Mouse (Mus musculus): ENCODE measurements at regions not wholly inside any gene's neighbourhood (a gene's known extent, or its start where the extent isn't known, plus 50 kb on each side); places are given as distances from the start of the nearest gene placed in this dataset.
A peak's percentile ranks its signal among the peaks of the same experiment; 100 is the strongest.
"Not testable (repeated sequence)": the region's sequence is repeated elsewhere in the genome, so short reads cannot be mapped to it uniquely, and the experiment has no call there.

DNA sequence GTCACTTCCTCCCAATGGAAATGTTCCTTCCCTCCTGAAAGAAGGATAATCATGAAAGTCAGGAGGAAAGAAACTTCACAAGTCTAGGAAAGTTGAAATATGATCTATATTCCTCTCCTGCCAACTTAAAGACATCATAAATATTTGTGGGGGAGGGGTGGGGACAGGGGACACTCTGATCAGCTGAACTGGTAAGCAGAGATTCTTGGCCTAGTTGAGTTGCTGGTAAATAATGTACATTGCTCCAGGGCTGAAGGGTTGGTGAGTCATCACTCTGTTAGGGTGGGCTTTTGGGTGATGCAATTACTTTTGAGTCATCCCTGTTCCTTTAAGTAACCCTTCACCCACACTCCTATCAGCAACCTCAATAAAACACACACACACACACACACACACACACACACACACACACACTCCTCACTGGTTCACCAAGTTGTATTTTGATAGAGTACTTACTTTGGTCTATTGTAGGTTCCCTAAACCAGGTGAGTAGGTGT, 56.0 kb downstream of the Ccdc71l start:
- intact Hi-C loops (cut with DNase I): no loop called here
- no peak for DNase-seq

DNA sequence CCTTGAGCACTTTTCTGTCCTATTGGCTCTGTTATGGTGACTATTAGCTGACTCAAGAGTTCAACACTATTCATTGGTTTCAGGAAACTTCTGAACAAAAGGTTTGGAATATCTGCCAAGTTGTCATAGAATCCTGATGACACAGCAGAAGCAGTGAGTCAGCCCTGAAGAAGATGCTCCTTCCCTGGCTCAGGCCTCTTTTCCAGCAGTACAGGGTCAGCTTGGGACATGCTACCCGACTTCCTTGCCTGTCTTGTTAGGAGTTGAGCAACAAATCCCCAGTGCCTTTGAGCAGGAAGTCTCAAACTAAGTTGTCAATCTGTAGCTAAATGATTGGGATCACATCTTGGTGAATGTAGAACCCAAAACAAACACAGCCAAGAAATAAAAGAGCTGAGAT, 56.6 kb downstream of the Ccdc71l start:
- DNase-seq: no peak
- intact Hi-C loops (cut with DNase I): no loop called here

DNA sequence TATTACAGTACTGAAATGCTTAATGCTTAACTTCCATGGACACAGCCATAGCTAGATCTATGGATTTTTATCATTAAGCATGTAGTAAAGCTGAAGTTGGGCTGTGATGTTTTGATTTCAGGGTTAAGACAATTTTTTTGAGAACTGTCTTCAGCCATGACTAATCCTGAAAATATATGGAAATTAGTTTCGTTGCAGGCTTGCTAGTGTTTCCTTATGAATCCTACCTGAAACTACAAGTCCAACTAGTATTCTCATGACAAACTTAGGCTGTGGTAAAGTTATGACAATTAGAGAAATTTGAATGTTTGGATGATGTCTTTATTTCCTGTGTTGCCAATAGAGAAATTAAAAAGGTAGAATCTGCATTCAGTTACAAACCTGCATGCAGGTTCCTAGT, 59.7 kb downstream of the Ccdc71l start:
- intact Hi-C loops (cut with DNase I): no loop called here
- no peak for DNase-seq

DNA sequence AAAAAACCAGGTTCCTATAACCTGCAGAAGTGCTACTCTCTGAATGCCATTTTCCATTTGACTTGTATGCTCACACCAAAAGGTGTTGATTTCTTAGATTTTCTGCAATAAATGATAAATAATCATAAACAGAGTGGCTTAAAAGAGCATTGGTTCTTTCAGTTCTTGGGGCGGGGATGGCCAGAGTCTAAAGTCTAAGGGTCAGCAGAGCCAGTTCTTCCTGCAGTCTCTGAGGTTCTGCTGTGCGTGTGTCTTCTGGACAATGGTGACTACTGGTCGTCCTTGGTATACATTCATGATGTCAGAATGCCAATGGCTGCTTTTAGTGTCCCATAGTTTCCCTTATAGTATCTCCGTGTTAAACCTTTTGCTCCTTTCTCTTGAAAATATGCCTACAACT, 66.3 kb downstream of the Ccdc71l start:
- intact Hi-C loops (cut with DNase I): no loop called here
- DNase-seq: no peak

DNA sequence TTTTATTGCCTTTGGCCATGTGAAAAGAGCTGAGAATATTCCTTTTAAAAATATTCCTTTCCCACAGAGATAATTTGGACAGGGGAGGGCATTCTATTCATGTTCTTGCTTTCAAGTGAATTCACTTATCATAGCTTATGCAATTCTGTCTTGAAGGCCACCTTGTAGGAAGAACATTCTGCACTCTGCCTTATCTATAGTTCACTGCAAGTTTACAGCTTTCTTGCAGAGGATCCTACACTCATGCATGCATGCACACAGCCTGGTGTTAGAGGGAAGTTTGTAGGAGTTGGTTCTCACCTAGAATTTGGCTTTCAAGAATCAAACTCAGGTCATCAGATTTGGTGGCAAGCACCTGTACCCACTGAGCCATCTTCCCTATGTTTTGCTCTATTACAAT, 67.4 kb downstream of the Ccdc71l start:
- DNase-seq: no peak
- intact Hi-C loops (cut with DNase I): no loop called here

DNA sequence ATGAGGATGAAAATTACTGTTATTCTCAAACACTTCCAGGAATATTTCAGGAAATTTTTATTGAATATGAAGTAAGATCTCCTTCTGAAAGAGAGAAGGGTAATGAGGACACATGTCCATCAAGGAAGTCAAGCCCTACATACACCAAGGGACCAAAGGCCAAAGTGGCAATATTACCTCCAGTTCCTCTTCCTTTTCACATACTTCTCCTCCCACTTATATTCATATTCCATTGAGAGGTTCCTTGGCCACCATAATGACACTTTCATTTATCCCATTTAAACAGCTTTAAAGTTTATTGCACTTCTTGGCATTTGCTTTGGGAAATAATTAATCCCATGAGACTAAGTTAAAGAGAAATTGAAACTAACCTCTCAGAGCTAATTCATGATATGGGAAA, 70.9 kb downstream of the Ccdc71l start:
- DNase-seq: no peak
- intact Hi-C loops (cut with DNase I): no loop called here

DNA sequence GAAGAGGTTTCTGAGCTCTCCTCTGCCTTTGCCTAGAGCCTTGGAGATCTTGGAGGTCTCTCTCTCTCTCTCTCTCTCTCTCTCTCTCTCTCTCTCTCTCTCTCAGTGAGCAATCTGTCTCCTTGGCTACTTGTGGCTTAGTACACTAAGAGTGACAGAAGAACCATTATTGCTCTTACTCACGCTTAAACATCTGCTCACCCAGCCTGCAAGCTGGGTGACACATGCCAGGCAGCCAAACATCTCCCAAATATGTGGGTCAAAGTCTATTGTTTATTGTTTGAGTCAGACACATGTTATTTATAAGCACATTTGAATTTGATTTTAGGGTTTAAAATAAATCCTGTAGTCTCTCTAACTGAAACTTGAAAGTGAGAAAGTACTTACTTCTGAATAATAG, 72.7 kb downstream of the Ccdc71l start:
- DNase-seq: no peak
- intact Hi-C loops (cut with DNase I): no loop called here

DNA sequence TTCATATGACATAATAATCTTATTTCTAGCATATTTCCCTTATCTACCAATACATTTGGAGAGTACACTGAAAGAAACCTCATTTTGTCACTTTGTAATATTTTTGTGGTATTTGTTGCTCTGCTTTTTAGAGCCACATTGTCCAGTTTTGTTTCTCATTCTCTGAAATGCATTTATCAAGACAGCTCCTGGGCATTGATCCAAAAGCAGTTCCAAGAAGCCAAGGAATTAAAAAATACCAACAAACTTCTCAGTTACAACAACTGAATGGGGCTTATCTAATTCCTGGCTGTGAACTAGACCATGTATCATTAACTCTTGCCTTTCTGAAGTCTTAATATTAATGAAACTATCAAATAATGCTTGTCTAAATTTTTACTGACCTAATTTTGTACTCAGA, 76.3 kb downstream of the Ccdc71l start:
- intact Hi-C loops (cut with DNase I): no loop called here
- DNase-seq: no peak

DNA sequence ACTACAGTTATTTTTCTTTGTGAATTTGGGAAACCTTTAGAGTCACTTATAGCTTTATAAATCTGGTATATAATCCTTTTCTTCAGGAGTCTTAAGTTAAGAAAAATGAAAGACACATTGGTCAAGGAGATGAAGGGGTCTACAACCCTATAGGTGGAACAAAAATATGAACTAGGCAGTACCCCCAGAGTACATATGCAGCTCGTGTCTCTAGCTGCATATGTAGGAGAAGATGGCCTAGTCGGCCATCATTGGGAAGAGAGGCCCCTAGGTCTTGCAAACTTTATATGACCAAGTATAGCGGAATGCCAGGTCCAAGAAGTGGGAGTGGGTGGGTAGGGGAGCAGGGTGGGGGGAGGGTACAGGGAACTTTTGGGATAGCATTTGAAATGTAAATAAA, 76.7 kb downstream of the Ccdc71l start:
- DNase-seq; intact Hi-C loops (cut with DNase I): not testable (repeated sequence)

DNA sequence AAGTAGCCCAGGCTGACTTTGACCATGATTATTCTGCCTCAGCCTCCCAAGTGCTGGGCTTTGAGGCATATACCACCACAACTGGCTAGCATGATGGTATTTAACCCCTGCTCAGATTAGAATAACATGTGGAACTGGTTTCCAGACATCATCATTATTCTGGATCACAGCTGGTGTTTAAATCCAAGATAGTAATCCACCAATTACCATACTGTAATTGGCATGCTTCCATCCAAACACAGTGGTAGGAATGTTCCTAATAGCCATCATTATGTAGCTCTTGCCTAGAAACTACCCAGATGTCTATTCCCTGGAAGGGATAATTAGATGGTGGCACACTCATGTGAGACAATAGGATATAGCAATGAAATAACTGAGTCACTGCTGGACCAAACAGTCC, 77.4 kb downstream of the Ccdc71l start:
- intact Hi-C loops (cut with DNase I): no loop called here
- DNase-seq: no peak

DNA sequence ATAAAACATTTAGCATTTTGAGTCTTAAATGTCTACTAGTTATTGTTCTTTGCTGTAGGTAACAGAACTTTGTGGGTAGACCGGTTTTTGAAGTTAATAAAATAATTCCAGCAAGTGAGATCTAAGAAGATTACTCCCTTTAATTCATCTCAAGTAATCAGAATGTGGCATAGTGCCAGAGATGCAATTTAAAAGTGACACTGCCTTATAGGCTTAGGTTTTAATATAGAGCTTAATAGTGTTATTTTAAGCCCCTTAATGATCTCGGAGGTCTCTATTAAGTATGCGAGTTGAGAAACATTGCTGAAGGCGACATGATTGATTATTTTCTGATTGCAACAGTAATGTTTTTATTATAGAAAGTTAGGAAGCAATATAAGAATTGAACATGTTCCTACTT, 78.3 kb downstream of the Ccdc71l start:
- intact Hi-C loops (cut with DNase I): no loop called here

DNA sequence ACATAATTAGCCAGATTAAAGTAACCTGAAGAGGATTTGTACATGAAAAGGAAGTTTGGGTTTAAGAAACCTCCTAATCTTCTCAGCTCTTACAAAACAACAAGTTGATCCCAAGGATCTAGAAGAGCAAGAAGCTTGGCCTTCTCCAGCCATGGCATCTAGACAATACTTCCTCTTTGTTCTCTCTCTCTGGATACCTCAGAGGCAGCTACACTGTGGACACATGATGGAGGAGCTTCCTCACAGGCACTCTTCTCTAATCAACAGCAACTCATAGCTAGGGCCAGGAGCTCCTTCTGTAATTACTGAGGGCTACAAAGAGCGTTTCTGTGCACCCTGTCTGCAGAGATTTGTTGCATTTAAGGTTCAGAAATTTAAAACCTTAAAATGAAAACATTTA, 79.9 kb downstream of the Ccdc71l start:
- no peak for DNase-seq
- intact Hi-C loops (cut with DNase I): no loop called here

More for the DNA sequence above, 78.3 kb downstream of the Ccdc71l start:
- no peak for DNase-seq

DNA sequence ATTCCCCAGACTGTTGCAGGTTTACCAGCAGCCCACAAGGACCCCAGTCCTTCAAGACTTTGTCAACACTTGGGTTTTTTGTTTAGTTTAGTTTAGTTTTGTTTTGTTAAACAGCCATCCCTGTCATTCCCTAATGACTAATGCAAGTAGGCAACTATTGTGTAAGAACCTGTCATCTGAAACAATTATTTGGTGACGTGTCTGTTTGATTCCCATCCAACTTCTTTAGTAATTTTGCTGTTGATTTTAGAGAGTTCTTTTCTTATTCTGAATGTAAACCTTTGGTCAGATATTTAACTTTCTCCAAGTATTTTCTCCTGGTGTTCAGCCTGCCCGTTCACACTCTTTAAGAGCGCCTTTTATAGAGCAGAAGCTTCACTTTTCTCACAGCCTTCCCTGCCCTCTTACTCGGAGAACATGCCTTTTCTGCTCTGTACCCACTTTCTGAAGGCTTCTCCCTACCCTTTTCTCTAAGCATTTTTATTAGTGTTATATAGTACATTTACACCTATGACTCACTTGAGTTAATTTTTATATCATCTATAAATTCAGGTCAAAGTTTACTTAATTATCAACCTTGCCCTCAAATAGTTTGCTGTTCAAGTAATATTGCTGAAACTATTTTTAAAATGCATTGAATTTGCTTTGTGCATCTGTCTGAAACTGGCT, 82.0 kb downstream of the Ccdc71l start:
- intact Hi-C loops (cut with DNase I): no loop called here

DNA sequence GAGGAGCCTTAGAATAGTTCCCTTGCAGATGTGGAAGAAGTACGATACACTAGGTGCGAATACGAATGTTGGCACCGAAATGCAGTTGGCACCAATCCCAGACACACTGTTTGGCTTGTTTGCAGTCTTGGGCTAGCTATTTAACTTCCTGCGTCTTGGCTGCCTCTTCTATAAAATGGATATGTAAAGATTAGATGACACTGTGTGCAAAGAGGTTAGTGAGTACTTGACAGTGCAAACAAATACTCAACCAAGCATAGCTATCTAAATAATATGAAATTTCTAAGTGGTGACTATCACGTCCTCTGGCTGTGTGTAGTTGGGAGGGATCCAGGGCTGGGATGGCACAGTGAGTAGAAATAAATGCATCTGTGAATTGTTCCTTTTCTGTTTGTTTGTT, 86.9 kb downstream of the Ccdc71l start:
- peak; percentile 26 for DNase-seq
- intact Hi-C loops (cut with DNase I): no loop called here

More for the DNA sequence above, 82.0 kb downstream of the Ccdc71l start:
- no peak for DNase-seq

DNA sequence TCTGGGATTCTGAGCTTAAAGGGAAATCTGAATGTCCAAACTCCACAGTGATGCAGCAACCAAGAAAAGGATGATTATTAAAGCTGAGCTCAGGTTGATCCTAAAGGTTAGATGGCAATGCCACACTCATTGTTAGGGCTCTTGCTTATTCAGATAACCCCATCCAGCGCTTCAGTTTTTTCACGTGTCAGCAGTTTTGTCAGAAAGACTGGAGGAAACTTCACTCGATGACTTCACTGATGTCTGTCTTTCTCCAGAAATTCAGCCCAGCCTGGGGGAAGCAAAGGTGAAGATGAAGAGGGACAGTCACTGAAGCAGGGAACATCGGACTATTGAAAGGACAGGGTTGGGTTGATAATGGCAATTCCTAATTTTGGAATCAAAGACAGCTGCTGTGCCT, 91.4 kb downstream of the Ccdc71l start:
- intact Hi-C loops (cut with DNase I): no loop called here
- no peak for DNase-seq

DNA sequence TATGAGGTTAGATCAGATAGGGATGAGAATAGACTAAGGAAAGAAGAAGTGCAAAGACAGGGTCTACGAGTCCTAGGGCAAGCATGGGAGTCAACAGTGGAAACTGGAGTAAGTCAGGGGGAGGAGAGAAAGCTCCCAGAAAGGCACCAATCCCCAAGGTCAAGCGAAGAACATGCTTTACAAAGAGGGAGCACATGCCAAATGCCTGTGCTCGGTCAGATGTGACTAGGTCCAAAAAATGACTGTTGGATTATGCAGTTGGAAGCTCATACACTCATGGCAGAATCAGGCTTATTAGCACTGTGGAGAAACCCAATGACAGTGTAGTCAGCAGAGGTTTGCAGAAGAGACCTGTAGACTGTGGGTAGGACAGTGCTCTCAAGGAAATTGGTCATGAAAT, 100.9 kb downstream of the Ccdc71l start:
- intact Hi-C loops (cut with DNase I): no loop called here
- no peak for DNase-seq

DNA sequence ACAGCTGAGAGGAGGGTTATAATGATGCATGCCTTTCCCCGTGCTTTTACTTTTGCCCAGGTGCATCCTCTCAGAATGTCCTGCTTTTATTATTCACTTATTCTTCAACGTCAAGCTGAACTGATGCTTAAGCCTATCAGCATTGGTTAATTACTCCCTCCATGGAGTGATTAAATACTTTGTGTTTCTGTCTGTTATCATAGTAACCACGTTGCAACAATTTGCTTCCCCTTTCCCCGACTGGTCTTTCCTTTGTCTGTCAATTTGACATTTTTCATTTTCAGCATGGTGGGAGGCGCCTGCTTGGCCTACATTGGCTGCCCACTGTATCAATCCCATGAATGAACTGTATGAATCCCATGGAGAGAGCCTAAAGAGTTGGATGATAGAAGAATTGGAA, 101.8 kb downstream of the Ccdc71l start:
- intact Hi-C loops (cut with DNase I): no loop called here
- no peak for DNase-seq

DNA sequence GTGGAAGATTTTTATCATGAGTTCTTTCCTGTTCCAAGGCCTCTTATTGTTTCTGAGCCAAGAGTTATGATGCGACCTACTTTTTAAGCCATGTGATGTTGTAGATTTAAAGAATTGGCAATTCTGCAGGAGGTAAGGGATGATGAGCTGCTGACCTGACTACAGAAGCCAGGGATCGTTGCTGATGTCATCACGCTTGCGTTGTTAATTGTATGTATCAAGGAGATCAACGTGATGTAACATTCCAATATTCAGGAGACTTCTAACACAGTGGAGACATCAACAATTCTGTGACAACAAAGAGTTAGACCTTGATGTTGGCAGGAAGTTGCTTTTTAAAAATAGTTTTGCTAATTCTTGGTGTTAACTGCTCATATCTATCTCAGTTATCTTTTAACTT, 102.5 kb downstream of the Ccdc71l start:
- intact Hi-C loops (cut with DNase I): no loop called here
- no peak for DNase-seq

DNA sequence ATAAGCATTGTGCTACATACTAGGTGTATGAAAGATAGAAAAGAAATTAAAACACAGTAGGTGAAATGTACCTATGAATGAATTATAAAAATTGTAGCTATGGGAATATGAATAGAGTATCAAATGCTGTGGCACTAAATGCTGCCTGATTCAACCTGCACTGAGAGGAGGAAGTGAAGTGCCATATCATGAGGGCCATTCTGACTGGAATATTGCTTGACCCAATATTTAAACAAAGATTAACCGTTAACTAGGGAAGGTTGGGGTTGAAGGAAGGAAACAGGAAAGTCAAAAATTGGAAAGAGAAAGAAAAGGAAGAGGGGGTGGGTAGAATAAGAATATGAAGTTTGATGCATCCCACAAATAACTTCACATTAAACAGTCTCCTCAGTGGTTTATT, 103.8 kb downstream of the Ccdc71l start:
- no peak for DNase-seq
- intact Hi-C loops (cut with DNase I): no loop called here

DNA sequence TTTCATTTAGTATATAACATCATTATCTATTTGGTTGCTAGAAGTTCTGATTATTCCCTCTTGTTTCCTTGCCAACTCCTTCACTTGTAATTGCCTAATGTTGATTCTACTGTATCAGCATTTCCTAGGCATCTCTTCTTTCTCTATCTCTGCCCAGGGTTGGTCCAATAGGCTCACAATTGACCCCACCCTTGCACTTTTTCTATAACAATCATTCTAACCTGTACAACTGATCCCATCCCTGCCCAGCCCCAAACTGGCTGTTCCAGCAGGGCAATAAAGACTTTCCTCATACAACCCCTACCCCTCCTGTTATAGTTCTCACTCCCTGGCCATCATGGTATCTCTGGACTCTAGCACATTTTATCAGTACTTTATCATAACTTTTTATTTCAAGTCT, 104.3 kb downstream of the Ccdc71l start:
- intact Hi-C loops (cut with DNase I): no loop called here
- DNase-seq: no peak

DNA sequence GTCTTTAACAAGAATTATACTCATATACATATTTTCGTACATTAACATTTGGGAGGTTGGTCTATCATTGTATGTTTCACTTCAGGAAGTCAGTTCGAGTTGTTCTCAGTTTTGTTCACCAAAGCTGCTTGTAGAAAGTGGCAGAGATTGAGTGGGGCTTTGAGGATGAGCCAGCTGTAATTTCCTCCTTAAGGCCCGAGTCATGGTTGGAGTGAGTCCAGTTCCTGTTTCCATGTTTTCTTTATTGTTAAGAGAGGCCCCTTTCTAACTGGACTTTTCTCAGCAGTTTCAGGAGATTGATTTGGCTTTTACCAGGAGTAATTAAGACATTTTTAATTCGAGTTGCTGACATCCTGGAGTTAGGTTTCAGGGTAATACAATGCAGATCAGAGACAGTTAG, 107.7 kb downstream of the Ccdc71l start:
- intact Hi-C loops (cut with DNase I): no loop called here
- DNase-seq: no peak

DNA sequence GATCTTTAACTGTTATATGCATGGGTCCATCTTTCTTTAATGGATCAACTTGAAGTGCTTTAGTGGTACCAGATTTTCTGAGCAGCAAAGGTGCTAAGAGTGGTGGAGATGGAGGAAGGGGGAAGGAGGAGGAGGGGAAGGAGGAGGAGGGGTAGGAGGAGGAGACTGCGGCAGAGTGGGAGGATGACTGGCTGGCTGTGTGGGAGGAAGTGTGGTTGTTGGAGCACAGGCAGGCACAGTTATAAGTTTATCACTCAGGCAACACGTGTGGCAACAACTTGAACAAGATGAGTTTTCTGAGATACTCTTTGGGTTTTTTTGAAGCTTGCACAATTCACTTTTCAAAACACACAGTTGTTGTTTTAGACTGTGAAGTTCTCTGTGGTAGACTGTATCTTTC, 108.2 kb downstream of the Ccdc71l start:
- intact Hi-C loops (cut with DNase I): no loop called here
- DNase-seq: no peak

DNA sequence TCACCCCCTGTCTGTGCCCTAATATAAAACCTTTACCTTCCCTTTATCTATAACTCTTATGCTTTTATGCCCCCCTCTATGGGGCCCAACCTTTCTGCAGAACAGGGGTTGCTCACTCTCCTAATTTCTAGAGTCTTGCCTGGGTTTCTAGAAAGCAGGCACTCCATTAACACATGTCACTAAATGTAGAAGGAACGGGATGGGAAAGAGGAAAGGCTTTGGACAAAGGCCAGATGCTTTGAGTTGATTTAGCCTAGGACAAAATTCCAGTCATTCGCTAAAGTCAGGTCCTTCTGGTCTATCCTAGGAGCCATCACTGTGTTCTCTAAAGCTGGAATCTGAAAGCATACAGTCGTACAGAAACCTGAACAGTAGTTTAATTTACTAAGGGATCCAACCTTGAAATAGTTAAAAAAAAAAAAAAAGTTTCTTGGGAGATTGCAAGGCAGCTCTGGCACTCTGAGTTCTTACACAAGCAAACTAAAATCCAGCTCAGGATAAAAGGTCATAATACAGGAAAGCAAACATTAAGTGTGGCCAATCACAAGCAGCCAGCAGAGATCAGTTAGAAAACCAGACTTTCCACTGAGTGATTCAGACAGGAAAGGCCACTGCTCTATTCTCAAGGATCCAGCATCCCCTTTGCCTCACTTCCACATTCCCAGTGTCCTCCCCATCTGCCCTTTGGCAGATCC, 109.5 kb downstream of the Ccdc71l start:
- no peak for DNase-seq
- intact Hi-C loops (cut with DNase I): no loop called here

Data from left cerebral cortex, postnatal 4 days (tissue).